Mouse (Mus musculus) MEL (cell line): Measurements from ENCODE around the gene Fbxo21. TPM values are rescaled to one million over a fixed set of nuclear protein-coding genes. Genes with fewer than 3 reads are reported as not detected.

ENCODE experiments used
- DNase-seq: peaks from one replicate; pipeline ENCODE4 v3.0.0; 2011; ENCODE audit warnings: low read depth, low spot score
- H3K27ac ChIP-seq: 2 replicates; pipeline ENCODE4 v1.5.1; 2012; ENCODE audit warnings: low read depth, mild to moderate bottlenecking, control low read depth, low read length, moderate library complexity; ENCODE audit not compliant: control insufficient read depth
- H3K27me3 ChIP-seq, 2 experiments: fragments of 150-350 bp in 1 of 2; sonication (generic) in 1 of 2; 2 replicates each; pipeline ENCODE4 v1.6.1; 2012; ENCODE audit warnings: low read length in 2 of 2, mild to moderate bottlenecking in 2 of 2, improper control_type of control experiment in 1 of 2, moderate library complexity in 1 of 2; ENCODE audit not compliant: insufficient read depth in 2 of 2, control insufficient read depth in 1 of 2
- H3K36me3 ChIP-seq, 2 experiments: 2 replicates each; pipeline ENCODE4 v1.6.1; 2012 to 2014; ENCODE audit warnings: low read length in 2 of 2, improper control_type of control experiment in 1 of 2, inconsistent platforms in 1 of 2, mild to moderate bottlenecking in 1 of 2; ENCODE audit not compliant: insufficient read depth in 2 of 2, control insufficient read depth in 1 of 2
- H3K4me1 ChIP-seq, 2 experiments: fragments of 150-350 bp in 1 of 2; sonication (generic) in 1 of 2; 2 replicates each; pipeline ENCODE4 v1.6.1; 2012; ENCODE audit warnings: low read length in 2 of 2, improper control_type of control experiment in 1 of 2, mild to moderate bottlenecking in 1 of 2; ENCODE audit not compliant: insufficient read depth in 2 of 2, control insufficient read depth in 1 of 2
- H3K4me3 ChIP-seq, 2 experiments: fragments of 150-350 bp in 1 of 2; sonication (generic) in 1 of 2; 2 replicates each; pipeline ENCODE4 v1.5.1; 2012; ENCODE audit warnings: low read depth in 2 of 2, low read length in 2 of 2, mild to moderate bottlenecking in 2 of 2, moderate library complexity in 2 of 2, control low read depth in 1 of 2, improper control_type of control experiment in 1 of 2; ENCODE audit not compliant: control insufficient read depth in 1 of 2, insufficient read depth in 1 of 2
- H3K79me2 ChIP-seq: 2 replicates; pipeline ENCODE4 v1.6.1; 2012; ENCODE audit warnings: mild to moderate bottlenecking, low read length, moderate library complexity; ENCODE audit not compliant: control insufficient read depth, poor library complexity, insufficient read depth
- H3K9ac ChIP-seq: 2 replicates; pipeline ENCODE4 v1.6.1; 2012; ENCODE audit warnings: low read depth, mild to moderate bottlenecking, control low read depth, low read length, moderate library complexity; ENCODE audit not compliant: control insufficient read depth, poor library complexity, severe bottlenecking
- H3K9me3 ChIP-seq: fragments of 150-350 bp; sonication (generic); replicated peaks from 2 replicates; pipeline ENCODE4 v1.6.1; 2012; ENCODE audit warnings: mild to moderate bottlenecking, low read length, improper control_type of control experiment, moderate library complexity; ENCODE audit not compliant: insufficient read depth
- BHLHE40 ChIP-seq: IDR thresholded peaks from 2 replicates; pipeline ENCODE4 v1.6.1; 2012; ENCODE audit warnings: low read depth, mild to moderate bottlenecking, inconsistent platforms, low read length, improper control_type of control experiment, borderline replicate concordance
- CHD1 ChIP-seq: IDR thresholded peaks from 2 replicates; pipeline ENCODE4 v1.6.1; 2012; ENCODE audit warnings: low read depth, mild to moderate bottlenecking, inconsistent platforms, low read length, improper control_type of control experiment
- CHD2 ChIP-seq: IDR thresholded peaks from 2 replicates; pipeline ENCODE4 v1.6.1; 2011; ENCODE audit warnings: low read length, improper control_type of control experiment
- CTCF ChIP-seq, 3 experiments: IDR thresholded peaks in 2 of 3; conservative IDR thresholded peaks in 1 of 3; 2 replicates each; pipeline ENCODE4 v1.5.1; 2011 to 2012; ENCODE audit warnings: low read length in 3 of 3, low read depth in 2 of 3, mild to moderate bottlenecking in 2 of 3, improper control_type of control experiment in 1 of 3, inconsistent platforms in 1 of 3, mixed read lengths in 1 of 3, moderate library complexity in 1 of 3; ENCODE audit not compliant: control insufficient read depth in 1 of 3, insufficient read depth in 1 of 3, poor library complexity in 1 of 3, severe bottlenecking in 1 of 3
- ELF1 ChIP-seq: IDR thresholded peaks from 2 replicates; pipeline ENCODE4 v1.6.1; 2014; ENCODE audit warnings: low read depth, mild to moderate bottlenecking, inconsistent platforms, low read length, improper control_type of control experiment, moderate library complexity
- EP300 ChIP-seq, 2 experiments: IDR thresholded peaks; 2 replicates each; pipeline ENCODE4 v1.6.1; 2011; ENCODE audit warnings: improper control_type of control experiment in 2 of 2, low read length in 2 of 2, low read depth in 1 of 2, mild to moderate bottlenecking in 1 of 2
- GABPA ChIP-seq: IDR thresholded peaks from 2 replicates; pipeline ENCODE4 v1.6.1; 2012; ENCODE audit warnings: low read depth, mild to moderate bottlenecking, inconsistent platforms, low read length, improper control_type of control experiment, moderate library complexity
- GATA1 ChIP-seq: IDR thresholded peaks from 2 replicates; pipeline ENCODE4 v1.6.1; 2011; ENCODE audit warnings: low read depth, low read length, improper control_type of control experiment
- MAFK ChIP-seq: IDR thresholded peaks from 2 replicates; pipeline ENCODE4 v1.6.1; 2011; ENCODE audit warnings: low read depth, mild to moderate bottlenecking, low read length, improper control_type of control experiment, borderline replicate concordance
- MYB ChIP-seq: IDR thresholded peaks from 2 replicates; pipeline ENCODE4 v1.6.1; 2011; ENCODE audit warnings: mild to moderate bottlenecking, low read depth, low read length, improper control_type of control experiment
- MYC ChIP-seq: IDR thresholded peaks from 2 replicates; pipeline ENCODE4 v1.6.1; 2011; ENCODE audit warnings: low read depth, mild to moderate bottlenecking, low read length, improper control_type of control experiment, moderate library complexity
- NELFE ChIP-seq: IDR thresholded peaks from 2 replicates; pipeline ENCODE4 v1.6.1; 2011; ENCODE audit warnings: low read depth, low read length, improper control_type of control experiment
- POLR2A ChIP-seq, 2 experiments: IDR thresholded peaks; 2 replicates each; pipeline ENCODE4 v1.6.1; 2011 to 2012; ENCODE audit warnings: low read length in 2 of 2, mild to moderate bottlenecking in 2 of 2, control low read depth in 1 of 2, improper control_type of control experiment in 1 of 2, low read depth in 1 of 2, moderate library complexity in 1 of 2; ENCODE audit not compliant: control insufficient read depth in 1 of 2, insufficient read depth in 1 of 2, poor library complexity in 1 of 2
- SIN3A ChIP-seq: IDR thresholded peaks from 2 replicates; pipeline ENCODE4 v1.6.1; 2012; ENCODE audit warnings: low read length, improper control_type of control experiment, inconsistent platforms
- SMC3 ChIP-seq: IDR thresholded peaks from 2 replicates; pipeline ENCODE4 v1.6.1; 2011; ENCODE audit warnings: low read depth, low read length, improper control_type of control experiment
- TAL1 ChIP-seq: IDR thresholded peaks from 2 replicates; pipeline ENCODE4 v1.6.1; 2012; ENCODE audit warnings: mild to moderate bottlenecking, inconsistent platforms, low read length, moderate library complexity, mixed read lengths
- TBP ChIP-seq: IDR thresholded peaks from 2 replicates; pipeline ENCODE4 v1.8.0; 2011; ENCODE audit warnings: low read depth, low read length, improper control_type of control experiment
- TCF12 ChIP-seq: IDR thresholded peaks from 2 replicates; pipeline ENCODE4 v1.6.1; 2014; ENCODE audit warnings: low read depth, mild to moderate bottlenecking, inconsistent platforms, low read length, improper control_type of control experiment, moderate library complexity
- UBTF ChIP-seq: IDR thresholded peaks from 2 replicates; pipeline ENCODE4 v1.6.1; 2012; ENCODE audit warnings: low read depth, mild to moderate bottlenecking, inconsistent platforms, low read length, improper control_type of control experiment, moderate library complexity, borderline replicate concordance; ENCODE audit not compliant: insufficient read depth
- USF1 ChIP-seq: IDR thresholded peaks from 2 replicates; pipeline ENCODE4 v1.6.1; 2014; ENCODE audit warnings: low read depth, mild to moderate bottlenecking, inconsistent platforms, low read length, improper control_type of control experiment, moderate library complexity
- ZC3H11A ChIP-seq: IDR thresholded peaks from 2 replicates; pipeline ENCODE4 v1.6.1; 2012; ENCODE audit warnings: low read depth, mild to moderate bottlenecking, inconsistent platforms, low read length, improper control_type of control experiment
- ZMIZ1 ChIP-seq: IDR thresholded peaks from 2 replicates; pipeline ENCODE4 v1.6.1; 2012; ENCODE audit warnings: low read depth, mild to moderate bottlenecking, inconsistent platforms, low read length, improper control_type of control experiment, moderate library complexity
- polyA plus RNA-seq, 2 experiments: library from polyadenylated mRNA; stranded (reverse) in 1 of 2; unstranded in 1 of 2; fragments of >175 nt in 1 of 2; fragments of >200 nt in 1 of 2; gene quantifications; 2 replicates each; pipeline versions ENCODE4 v1.2.1 to v1.2.4; 2012; ENCODE audit warnings: low replicate concordance in 2 of 2, low read depth in 1 of 2; ENCODE audit not compliant: insufficient read length in 2 of 2, insufficient read depth in 1 of 2, missing spikeins in 1 of 2
- total RNA-seq: library from RNA; depleted of rRNA; stranded (reverse); fragments of 300-350 nt; gene quantifications from 2 replicates; pipeline ENCODE4 v1.2.3, GENCODE M21; 2012

The Fbxo21 gene
- total and polyA plus RNA-seq, 3 experiments = 10.4 to 20.5 TPM; not detected in 1

DNA sequence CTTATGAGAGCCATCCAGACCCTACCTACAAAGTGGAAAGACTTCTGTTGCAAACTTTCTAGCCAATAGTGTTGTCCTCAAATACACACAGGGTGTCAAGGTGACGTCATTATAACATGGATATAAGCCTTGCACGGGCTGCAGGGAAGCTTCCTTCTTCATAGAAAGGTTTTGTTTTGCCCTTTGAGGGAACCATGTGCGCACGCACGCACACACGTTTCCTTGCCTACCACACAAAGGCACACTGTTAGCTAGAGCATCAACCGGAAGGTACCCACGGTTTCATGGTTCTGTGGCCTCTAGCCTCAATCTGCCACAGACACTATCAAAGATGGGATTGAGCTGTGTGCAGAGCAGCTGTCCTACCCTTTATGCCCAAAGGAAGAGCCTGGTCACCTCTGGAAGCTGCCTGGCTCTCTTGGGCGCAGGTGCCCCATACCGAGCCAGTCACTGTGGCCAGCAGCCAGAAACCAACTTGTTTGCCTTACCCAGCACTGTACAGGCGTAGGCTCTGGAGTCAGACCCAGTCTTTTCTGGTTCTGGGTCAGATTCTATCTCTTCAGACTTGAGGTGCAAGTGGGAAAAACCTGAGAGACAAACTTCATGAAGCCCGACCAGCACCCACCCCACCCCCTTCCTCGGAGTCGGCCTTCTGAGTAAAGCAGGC is 70.7 kb downstream of the Fbxo21 start:
- TF ChIP-seq MYC (no peak), MAFK (no peak)
- no peak overlapping the region for H3K27ac ChIP-seq
- no peaks in the 10 kb centered on the region for H3K36me3 ChIP-seq
- H3K9me3 ChIP-seq = no peaks in the 10 kb centered on the region
- H3K4me3 ChIP-seq = no peak overlapping the region
- no peak for DNase-seq
- H3K4me1 ChIP-seq = peaks cover 0 to 6% of the 10 kb centered on the region in 2 experiments; a peak in 1 of 4 replicates
- H3K79me2 ChIP-seq = no peaks in the 10 kb centered on the region
- no peak overlapping the region for H3K9ac ChIP-seq
- no peaks in the 10 kb centered on the region for H3K27me3 ChIP-seq

DNA sequence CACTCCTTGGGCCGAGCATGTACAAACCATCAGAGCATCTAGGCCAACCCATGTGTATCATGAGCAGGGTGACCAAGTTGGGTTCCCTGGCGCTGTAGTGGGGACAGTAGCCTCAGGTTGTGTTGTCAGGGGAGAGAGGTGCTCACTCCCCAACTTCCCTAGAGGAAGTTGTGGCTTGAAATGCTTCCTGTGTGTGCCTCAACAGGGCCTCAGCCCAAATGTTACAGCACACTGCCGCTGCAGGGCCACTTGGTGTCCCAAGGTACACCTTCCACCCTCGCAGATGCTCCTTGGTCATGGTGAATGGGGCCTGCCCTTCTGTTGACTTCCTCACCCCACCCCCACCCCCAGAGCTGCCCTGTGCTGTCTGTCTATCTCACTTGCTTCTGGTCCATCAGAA is 71.9 kb downstream of the Fbxo21 start:
- H3K36me3 ChIP-seq = no peaks in the 10 kb centered on the region
- DNase-seq = no peak
- no peak overlapping the region for H3K27ac ChIP-seq
- no peaks in the 10 kb centered on the region for H3K27me3 ChIP-seq
- no peak for TF ChIP-seq USF1
- TF ChIP-seq TCF12 = no peak
- no peak for TF ChIP-seq MYB
- TF ChIP-seq CHD2 = no peak
- TF ChIP-seq POLR2A (IDR thresholded peaks at IDR 0.05; ENCODE audit: control insufficient read depth in 1 of 2, insufficient read depth in 1 of 2, low read depth in 1 of 2, low read length in 2 of 2, poor library complexity in 1 of 2) = no peak
- TF ChIP-seq BHLHE40 = no peak
- no peaks in the 10 kb centered on the region for H3K79me2 ChIP-seq
- no peaks in the 10 kb centered on the region for H3K9me3 ChIP-seq
- no peak overlapping the region for H3K4me3 ChIP-seq
- peaks cover 0 to 6% of the 10 kb centered on the region in 2 experiments; a peak in 1 of 4 replicates for H3K4me1 ChIP-seq
- no peak overlapping the region for H3K9ac ChIP-seq

DNA sequence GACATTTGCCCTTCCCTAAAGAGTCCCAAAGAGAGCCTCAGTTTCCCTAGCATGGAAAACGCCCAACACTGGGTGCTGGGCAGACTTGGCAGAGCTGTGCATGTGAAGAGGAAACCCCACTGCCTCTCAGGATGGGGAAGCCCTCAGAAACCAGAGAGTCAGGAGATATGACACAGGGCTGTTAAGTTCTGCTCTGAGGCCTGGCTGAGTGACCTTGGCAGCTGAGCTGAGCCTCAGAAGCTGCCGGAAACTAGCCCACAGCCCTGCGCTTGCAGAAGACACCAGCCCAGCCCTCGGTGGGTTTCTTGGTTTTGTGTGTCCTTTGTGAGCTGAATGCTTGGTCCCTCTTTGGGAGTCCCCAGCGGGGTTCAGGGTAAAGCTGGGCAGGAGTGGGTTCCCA is 72.4 kb downstream of the Fbxo21 start:
- H3K79me2 ChIP-seq = no peaks in the 10 kb centered on the region
- no peaks in the 10 kb centered on the region for H3K27me3 ChIP-seq
- no peak overlapping the region for H3K4me3 ChIP-seq
- H3K9me3 ChIP-seq = no peaks in the 10 kb centered on the region
- TF ChIP-seq SMC3 (no peak), GATA1 (no peak), ZC3H11A (no peak), USF1 (no peak), MAFK (no peak), TAL1 (no peak), EP300 (IDR thresholded peaks at IDR 0.05; ENCODE audit: low read depth in 1 of 2, low read length in 2 of 2) (no peak), ELF1 (no peak), ZMIZ1 (no peak), CHD1 (no peak), SIN3A (no peak), CTCF (IDR thresholded peaks at IDR 0.05 in 2 of 3, conservative IDR thresholded peaks at IDR 0.05 in 1 of 3; ENCODE audit: control insufficient read depth in 1 of 3, insufficient read depth in 1 of 3, low read depth in 2 of 3, low read length in 3 of 3, poor library complexity in 1 of 3, severe bottlenecking in 1 of 3) (no peak), TBP (no peak), MYB (no peak), GABPA (no peak), NELFE (no peak), UBTF (no peak)
- peaks cover 0 to 6% of the 10 kb centered on the region in 2 experiments; a peak in 1 of 4 replicates for H3K4me1 ChIP-seq
- H3K36me3 ChIP-seq = no peaks in the 10 kb centered on the region
- H3K27ac ChIP-seq = no peak overlapping the region
- no peak for DNase-seq
- H3K9ac ChIP-seq = no peak overlapping the region
